Mouse (Mus musculus) olfactory bulb, adult 2 months (tissue): ENCODE measurements at regions not wholly inside any gene's neighbourhood (a gene's known extent, or its start where the extent isn't known, plus 50 kb on each side); places are given as distances from the start of the nearest gene placed in this dataset.

Experiments
- CTCF ChIP-seq: fragments of 200-500 bp; IDR thresholded peaks from 2 replicates; pipeline ENCODE4 v1.5.1; 2012; ENCODE audit warnings: low read depth, mild to moderate bottlenecking, low read length, moderate library complexity; ENCODE audit not compliant: insufficient read depth
- POLR2A ChIP-seq: fragments of 200-500 bp; IDR thresholded peaks from 2 replicates; pipeline ENCODE4 v1.6.1; 2012; ENCODE audit warnings: mild to moderate bottlenecking, low read depth, low read length, moderate library complexity; ENCODE audit not compliant: insufficient read depth

- TF ChIP-seq POLR2A, result no peak
- TF ChIP-seq CTCF, result no peak
Measured at GRCm38 (mm10) chr10:17177503-17178278, 545.3 kb upstream of the Cited2 start.
